Mouse (Mus musculus) stomach, postnatal 0 days (tissue): ENCODE results near the gene Ifi27l2b. TPM values are rescaled to one million over a fixed set of nuclear protein-coding genes. Genes with fewer than 3 reads are reported as not detected.
"Not testable (repeated sequence)": the region's sequence is repeated elsewhere in the genome, so short reads cannot be mapped to it uniquely, and the experiment has no call there.

Experiments used
- ATAC-seq: fragments of 200-750 bp; cut with Nextera tagmentation; 2 replicates; pipeline ENCODE4 v1.8.0; 2017; ENCODE audit not compliant: low FRiP score, low TSS enrichment
- DNase-seq: peaks from one replicate; pipeline ENCODE4 v3.0.0-alpha.2; 2016; ENCODE audit warnings: low spot score
- H3K27ac ChIP-seq: fragments of 300-500 bp; sonication (generic); replicated peaks from 2 replicates; pipeline ENCODE4 v1.5.1; 2014; ENCODE audit warnings: mild to moderate bottlenecking, control low read depth
- H3K27me3 ChIP-seq: fragments of 300-500 bp; sonication (generic); 2 replicates; pipeline ENCODE4 v1.6.1; 2014; ENCODE audit warnings: low read length; ENCODE audit not compliant: control insufficient read depth, insufficient read depth
- H3K36me3 ChIP-seq: fragments of 300-500 bp; sonication (generic); 2 replicates; pipeline ENCODE4 v1.6.1; 2014; ENCODE audit warnings: low read length, mixed read lengths; ENCODE audit not compliant: control insufficient read depth, insufficient read depth
- H3K4me1 ChIP-seq: fragments of 300-500 bp; sonication (generic); replicated peaks from 2 replicates; pipeline ENCODE4 v1.6.1; 2014; ENCODE audit warnings: antibody characterized with exemption; ENCODE audit not compliant: control insufficient read depth, insufficient read depth
- H3K4me2 ChIP-seq: fragments of 300-500 bp; sonication (generic); replicated peaks from 2 replicates; pipeline ENCODE4 v1.6.1; 2014; ENCODE audit warnings: low read depth, mild to moderate bottlenecking, control low read depth, moderate library complexity
- H3K4me3 ChIP-seq: fragments of 300-500 bp; sonication (generic); 2 replicates; pipeline ENCODE4 v1.5.1; 2014; ENCODE audit warnings: low read depth, low read length, control low read depth
- H3K9ac ChIP-seq: fragments of 300-500 bp; sonication (generic); 2 replicates; pipeline ENCODE4 v1.6.1; 2014; ENCODE audit warnings: mild to moderate bottlenecking, low read length, control low read depth, mixed read lengths
- H3K9me3 ChIP-seq: fragments of 300-500 bp; sonication (generic); 2 replicates; pipeline ENCODE4 v1.6.1; 2016; ENCODE audit warnings: low read length; ENCODE audit not compliant: control insufficient read depth
- CTCF ChIP-seq: IDR thresholded peaks from 2 replicates; pipeline ENCODE4 v1.5.1; 2016; ENCODE audit warnings: antibody characterized with exemption, low read depth, mild to moderate bottlenecking, moderate library complexity
- EP300 ChIP-seq: optimal IDR thresholded peaks from 2 replicates; pipeline ENCODE3; 2016; ENCODE audit warnings: antibody characterized with exemption
- WGBS: fragments of 180-500 bp; shearing (Covaris S2); extraction: QIAGEN DNeasy Blood & Tissue Kit; methylation state at CpG from one replicate; pipeline ENCODE4 v1.1.7; 2014; 5-methylcytosine and 5-hydroxymethylcytosine counted together
- polyA plus RNA-seq: library from polyadenylated mRNA; unstranded; fragments of >200 nt; fragmentation: Nextera tagmentation; extraction: Ambion mirVana; gene quantifications from 2 replicates; pipeline ENCODE4 v1.2.1, GENCODE M21; 2015

Gene Ifi27l2b
- polyA plus RNA-seq, 1 experiment from 2014 or later: 17.3 TPM

DNA sequence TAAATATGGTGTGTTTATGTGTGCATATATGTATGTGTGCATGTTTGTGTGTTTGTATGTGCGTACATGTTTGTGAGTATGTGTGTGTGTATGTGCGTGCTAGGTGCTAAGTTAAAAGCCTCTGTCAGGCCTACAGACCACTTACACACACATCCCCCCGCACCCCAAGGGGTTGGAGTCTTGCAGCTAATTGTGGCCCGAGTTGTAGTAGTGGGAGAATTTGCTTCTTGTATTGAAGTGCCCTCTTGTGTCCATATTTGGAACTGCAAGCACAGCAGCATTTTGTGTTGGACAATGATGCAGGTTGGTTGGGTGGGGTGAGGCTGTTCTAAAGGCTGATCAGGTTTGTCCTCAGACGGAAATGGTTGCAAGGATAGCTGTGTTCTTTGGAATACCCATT is 35.7 kb upstream of the Ifi27l2b start:
- Histone ChIP-seq H3K9me3 (no peaks in the 10 kb centered on the region), H3K4me1 (no peaks in the 10 kb centered on the region), H3K4me2 (no peak overlapping the region), H3K36me3 (no peaks in the 10 kb centered on the region), H3K27ac (no peak overlapping the region), H3K4me3 (no peak overlapping the region), H3K27me3 (no peaks in the 10 kb centered on the region), H3K9ac (no peak overlapping the region)
- ATAC-seq: peak; percentile 49
- TF ChIP-seq EP300: no peak
- TF ChIP-seq CTCF: peak; percentile 99
- WGBS: 32% methylated on average over 5 of the region's 5 CpGs
- DNase-seq: peak; percentile 73

DNA sequence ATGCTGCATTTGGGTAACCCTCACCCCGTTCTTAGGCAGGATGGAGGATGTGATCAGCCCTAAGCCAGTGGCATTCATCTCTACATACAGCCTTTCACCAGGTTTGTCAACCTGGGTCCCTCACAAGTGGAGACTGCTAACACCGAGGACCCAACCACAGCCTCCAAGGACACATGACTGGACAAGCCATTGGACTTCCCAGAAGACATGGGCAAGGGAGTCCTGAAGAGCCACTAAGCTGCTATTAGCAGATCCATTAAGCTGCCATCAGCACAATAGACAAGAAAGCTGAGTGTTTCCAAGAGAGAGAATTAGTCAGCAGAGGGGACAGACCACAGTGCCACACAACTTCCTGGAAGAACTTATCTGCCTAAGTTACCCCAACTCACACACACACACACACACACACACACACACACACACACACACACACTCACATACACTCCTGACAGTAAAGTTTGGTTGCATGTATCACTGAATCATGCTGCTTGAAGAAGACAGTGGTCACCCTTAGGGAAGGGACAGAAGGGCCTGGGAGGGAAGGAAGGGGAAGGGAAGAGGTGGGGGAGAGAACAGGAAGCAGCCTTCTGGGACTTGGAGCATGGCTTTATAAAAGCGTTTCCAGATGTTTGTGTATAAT is 34.2 kb upstream of the Ifi27l2b start:
- ATAC-seq (no peak), DNase-seq (no peak)
- 66% methylated on average over 3 of the region's 3 CpGs for WGBS
- TF ChIP-seq CTCF (no peak), EP300 (no peak)
- H3K9me3 ChIP-seq: no peaks in the 10 kb centered on the region
- H3K4me1 ChIP-seq: no peaks in the 10 kb centered on the region
- no peaks in the 10 kb centered on the region for H3K36me3 ChIP-seq
- no peak overlapping the region for H3K9ac ChIP-seq
- H3K4me3 ChIP-seq: no peak overlapping the region
- no peaks in the 10 kb centered on the region for H3K27me3 ChIP-seq
- no peak overlapping the region for H3K4me2 ChIP-seq
- no peak overlapping the region for H3K27ac ChIP-seq

DNA sequence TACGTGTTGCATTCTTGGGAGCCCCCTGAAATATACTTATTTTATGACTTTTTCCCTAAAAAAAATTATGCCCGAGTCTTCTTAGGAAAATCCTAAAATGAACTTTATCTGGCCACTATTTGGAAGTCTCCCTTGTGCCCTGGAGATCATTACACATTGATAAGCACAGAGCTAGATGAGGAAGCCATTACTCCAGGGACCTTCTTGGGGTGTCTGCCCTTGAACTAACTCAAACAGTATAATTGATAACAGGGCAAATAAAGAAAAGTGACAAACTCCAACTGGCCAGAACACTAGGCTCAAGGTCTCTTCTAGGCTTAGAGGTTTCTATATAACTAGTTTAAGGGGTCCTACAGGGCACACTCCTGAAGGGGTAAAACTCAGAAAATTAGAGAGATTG is 30.7 kb upstream of the Ifi27l2b start:
- WGBS: 67% methylated on average over 2 of the region's 2 CpGs
- Histone ChIP-seq H3K27ac (no peak overlapping the region; the same call in 1 of the 2 replicates), H3K4me1 (no peaks in the 10 kb centered on the region), H3K4me3 (no peak overlapping the region), H3K4me2 (no peak overlapping the region), H3K36me3 (no peaks in the 10 kb centered on the region), H3K9me3 (no peaks in the 10 kb centered on the region), H3K27me3 (no peaks in the 10 kb centered on the region), H3K9ac (no peak overlapping the region)
- DNase-seq: no peak
- ATAC-seq: peak; percentile 57
- TF ChIP-seq CTCF (no peak), EP300 (no peak)

DNA sequence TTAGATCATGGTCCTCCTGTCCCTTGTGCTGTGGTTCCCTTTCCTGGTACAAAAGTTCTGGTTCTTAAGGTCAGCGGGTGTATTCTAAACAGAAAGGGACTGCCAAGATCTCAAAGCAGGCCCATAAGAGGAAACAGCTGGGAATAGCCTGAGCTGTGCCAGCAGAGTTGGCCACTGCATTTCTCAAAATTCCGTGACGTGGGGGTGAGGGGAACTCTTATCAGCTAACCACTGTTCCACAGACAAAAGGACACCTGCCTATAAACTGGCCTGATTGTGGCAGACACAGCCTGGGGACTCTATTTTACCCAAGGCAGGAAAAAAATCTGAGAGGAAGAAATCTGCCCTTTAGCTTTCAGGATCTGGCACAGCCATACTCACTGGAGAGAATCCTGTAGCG is 30.3 kb upstream of the Ifi27l2b start:
- TF ChIP-seq EP300 (no peak), CTCF (no peak)
- H3K9me3 ChIP-seq: no peaks in the 10 kb centered on the region
- no peaks in the 10 kb centered on the region for H3K4me1 ChIP-seq
- ATAC-seq (peak; percentile 28; the same call in 1 of the 2 replicates), DNase-seq (peak; percentile 21)
- H3K27me3 ChIP-seq: no peaks in the 10 kb centered on the region
- no peak overlapping the region; the same call in 1 of the 2 replicates for H3K27ac ChIP-seq
- no peak overlapping the region for H3K4me2 ChIP-seq
- WGBS: 28% methylated on average over 4 of the region's 4 CpGs
- no peak overlapping the region for H3K9ac ChIP-seq
- H3K4me3 ChIP-seq: no peak overlapping the region
- H3K36me3 ChIP-seq: no peaks in the 10 kb centered on the region

DNA sequence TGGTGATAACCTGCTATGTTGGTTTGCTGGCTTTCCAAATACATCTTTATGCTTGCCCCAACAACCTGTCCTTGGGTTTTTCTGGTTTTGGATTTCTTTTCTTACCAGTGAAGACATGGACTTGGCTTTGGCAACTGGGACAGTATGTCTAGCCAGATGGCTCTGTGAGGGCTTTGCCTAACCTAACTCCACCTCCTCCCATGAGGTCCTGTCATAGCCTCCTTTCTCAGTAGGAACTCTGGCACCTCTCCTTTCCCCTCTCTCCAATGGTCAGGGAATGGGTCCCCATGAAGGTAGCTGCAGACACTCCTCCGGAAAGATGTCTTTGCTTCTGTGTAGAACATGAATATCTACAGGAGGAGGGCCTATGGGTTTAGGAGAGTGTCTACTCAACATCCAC is 29.7 kb upstream of the Ifi27l2b start:
- Histone ChIP-seq H3K9me3 (no peaks in the 10 kb centered on the region), H3K4me2 (no peak overlapping the region), H3K9ac (no peak overlapping the region), H3K4me3 (no peak overlapping the region), H3K27me3 (no peaks in the 10 kb centered on the region), H3K36me3 (no peaks in the 10 kb centered on the region), H3K27ac (peak overlapping the region; percentile 36; the same call in 1 of the 2 replicates), H3K4me1 (no peaks in the 10 kb centered on the region)
- WGBS: 86% methylated on average over 1 of the region's 1 CpGs
- ATAC-seq (no peak), DNase-seq (no peak)
- TF ChIP-seq CTCF: no peak
- no peak for TF ChIP-seq EP300

DNA sequence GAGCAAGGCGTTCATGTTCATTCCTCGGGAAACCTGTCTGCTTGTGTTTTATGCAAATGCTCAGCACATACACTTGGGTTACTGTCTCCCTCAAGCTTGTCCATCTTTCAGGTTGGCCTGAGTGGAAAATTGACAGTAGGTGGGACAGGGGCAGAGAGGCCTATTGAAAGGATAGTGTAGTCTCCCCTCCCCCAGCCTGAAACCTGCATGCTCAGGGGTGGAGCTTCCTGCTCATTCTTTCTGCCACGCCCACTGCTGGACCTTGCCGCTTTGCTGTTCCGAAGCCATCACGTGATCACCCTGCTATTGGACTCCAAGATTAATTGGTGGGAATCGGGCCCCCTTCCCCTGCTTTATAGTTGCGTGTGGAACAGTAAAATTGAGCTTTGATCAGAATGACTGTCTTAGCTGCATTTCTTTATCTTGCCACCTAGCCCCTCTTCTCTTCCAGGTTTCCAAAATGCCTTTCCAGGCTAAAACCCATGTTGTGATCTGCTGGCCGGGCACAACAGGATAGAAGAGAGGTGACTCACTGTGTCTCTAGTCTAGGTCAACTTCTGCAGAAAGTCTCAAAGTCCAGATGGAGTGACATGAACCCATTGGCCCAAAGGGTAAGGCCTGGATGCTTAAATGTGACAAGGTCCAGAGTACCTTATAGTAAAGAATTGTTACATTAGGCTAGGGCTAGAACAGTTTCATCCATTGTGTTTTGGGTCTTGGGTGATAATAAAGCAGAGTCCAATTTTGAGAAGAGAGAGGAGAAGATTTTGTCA is 27.4 kb upstream of the Ifi27l2b start:
- H3K27ac ChIP-seq, H3K36me3 ChIP-seq, H3K4me1 ChIP-seq, H3K9me3 ChIP-seq, H3K27me3 ChIP-seq, H3K4me2 ChIP-seq, H3K9ac ChIP-seq, H3K4me3 ChIP-seq, ATAC-seq: not testable (repeated sequence)
- DNase-seq: peak; percentile 38
- 51% methylated on average over 9 of the region's 9 CpGs for WGBS
